Mouse (Mus musculus) adrenal gland, adult 2 months (tissue): ENCODE data around the gene Tmem50a. TPM values are rescaled to one million over a fixed set of nuclear protein-coding genes. Genes with fewer than 3 reads are reported as not detected.

ENCODE experiments used
- DNase-seq: peaks from one replicate; pipeline ENCODE4 v3.0.0; 2021
- polyA plus RNA-seq: library from polyadenylated mRNA; depleted of rRNA; stranded (reverse); fragments of >200 nt; gene quantifications from 2 replicates; pipeline ENCODE4 v1.2.3, GENCODE M21; 2012
- total RNA-seq, 2 experiments: library from RNA; stranded (reverse); gene quantifications; 2 replicates each; pipeline ENCODE4 v1.2.3; 2021

Tmem50a gene
- total and polyA plus RNA-seq, 3 experiments = 191 to 336 (median 231) TPM

GRCm38 (mm10) chr4:134879410-134879981, 35.3 kb downstream of the Tmem50a start:
- DNase-seq = peak; percentile 75

- no peak for DNase-seq
These were observed 38.7 kb downstream of the Tmem50a start for GRCm38 (mm10) chr4:134876171-134876570.

GRCm38 (mm10) chr4:134871950-134872349, 42.9 kb downstream of the Tmem50a start:
- no peak for DNase-seq

GRCm38 (mm10) chr4:134871477-134871876, 43.3 kb downstream of the Tmem50a start:
- DNase-seq = no peak

- DNase-seq = no peak
These were observed 44.9 kb downstream of the Tmem50a start for GRCm38 (mm10) chr4:134869815-134870375.

GRCm38 (mm10) chr4:134869068-134869730, 45.6 kb downstream of the Tmem50a start:
- no peak for DNase-seq

GRCm38 (mm10) chr4:134868490-134868889, 46.3 kb downstream of the Tmem50a start:
- no peak for DNase-seq

- no peak for DNase-seq
These were observed 46.8 kb downstream of the Tmem50a start for GRCm38 (mm10) chr4:134868065-134868464.

- no peak for DNase-seq
These were observed 47.2 kb downstream of the Tmem50a start for GRCm38 (mm10) chr4:134867661-134868060.

- DNase-seq = no peak
These were observed 47.6 kb downstream of the Tmem50a start for GRCm38 (mm10) chr4:134867213-134867612.

GRCm38 (mm10) chr4:134865789-134866188, 49.0 kb downstream of the Tmem50a start:
- DNase-seq = no peak

- DNase-seq = no peak
These were observed 49.5 kb downstream of the Tmem50a start for GRCm38 (mm10) chr4:134865340-134865739.

GRCm38 (mm10) chr4:134863937-134864729, 50.7 kb downstream of the Tmem50a start, which contains the start of gene Rhd:
Gene Rhd (plus strand): TSS chr4:134864536.
- DNase-seq = no peak

GRCm38 (mm10) chr4:134862996-134863395, 51.8 kb downstream of the Tmem50a start:
- DNase-seq = no peak

GRCm38 (mm10) chr4:134861884-134862283, 52.9 kb downstream of the Tmem50a start:
- DNase-seq = no peak

- no peak for DNase-seq
These were observed 56.3 kb downstream of the Tmem50a start for GRCm38 (mm10) chr4:134858494-134858893.

- DNase-seq = no peak
These were observed 58.3 kb downstream of the Tmem50a start for GRCm38 (mm10) chr4:134856501-134856900.

- DNase-seq = no peak
These were observed 58.8 kb downstream of the Tmem50a start for GRCm38 (mm10) chr4:134856056-134856455.

- no peak for DNase-seq
These were observed 59.5 kb downstream of the Tmem50a start for GRCm38 (mm10) chr4:134855371-134855770.

- peak; percentile 96 for DNase-seq
These were observed 61.0 kb downstream of the Tmem50a start for GRCm38 (mm10) chr4:134853637-134854485.

GRCm38 (mm10) chr4:134853259-134853636, 61.6 kb downstream of the Tmem50a start, which contains the start of gene Maco1:
Gene Maco1 (minus strand): TSS chr4:134853345.
- DNase-seq = peak; percentile 100
